Mouse (Mus musculus) adrenal gland, adult 8-10 months (tissue): Measurements from ENCODE around the gene Gm21983. TPM values are rescaled to one million over a fixed set of nuclear protein-coding genes. Genes with fewer than 3 reads are reported as not detected.

Source experiments
- DNase-seq: peaks from one replicate; pipeline ENCODE4 v3.0.0; 2022
- total RNA-seq, 4 experiments: library from RNA; stranded (reverse); gene quantifications; 2 replicates each; pipeline ENCODE4 v1.2.4; 2022

Gm21983 gene
- not detected for total RNA-seq

DNA sequence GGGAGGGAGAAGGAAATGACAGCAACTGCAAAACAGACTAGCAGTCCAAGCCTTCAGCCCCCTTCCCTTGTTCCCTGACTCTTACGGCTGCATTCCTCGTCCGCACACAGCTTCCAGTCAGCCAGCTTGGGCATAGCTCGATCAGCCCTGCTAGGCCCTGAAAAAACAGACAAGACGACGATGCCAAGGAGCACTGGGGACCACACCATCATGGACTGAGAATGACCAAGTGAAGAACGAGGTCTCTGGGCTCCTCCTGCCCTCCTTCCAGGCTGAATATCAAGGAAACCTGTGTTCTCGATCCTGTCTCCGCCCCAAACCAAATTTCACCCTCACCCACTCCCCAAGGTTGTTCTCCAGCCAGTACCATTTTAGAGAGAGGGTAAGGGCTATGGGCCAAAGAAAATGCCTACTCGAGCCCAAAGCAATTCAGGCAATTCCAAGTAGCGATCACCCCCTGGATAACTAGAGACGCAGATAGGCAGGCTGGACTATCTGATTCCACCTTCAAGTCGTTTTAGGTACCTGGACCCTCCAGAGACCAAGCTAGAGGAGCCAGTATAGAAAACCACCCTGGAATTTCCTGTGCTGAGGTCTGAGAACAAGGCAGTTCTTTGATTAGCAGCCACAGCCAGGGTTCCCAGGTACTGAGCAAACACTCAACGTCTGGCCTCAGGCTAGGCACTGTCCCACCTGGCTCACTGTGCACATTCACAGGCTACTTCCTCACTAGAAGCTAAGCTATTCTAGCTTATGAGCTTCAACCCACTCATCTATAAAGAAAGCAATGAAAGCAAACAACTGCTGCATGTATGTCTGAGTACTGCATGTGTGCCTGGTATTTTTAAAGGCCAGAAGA lies at the start of gene Gm21983, which contains the start of gene Mia:
Gene Gm21983 (minus strand): TSS at position 250 of the 859 bp plus-strand sequence.
Gene Mia (minus strand): TSS at position 321 of the 859 bp plus-strand sequence.
- DNase-seq: no peak

- no peak for DNase-seq
These were observed 48.0 kb upstream of the Gm21983 start for GRCm38 (mm10) chr7:27228865-27229264.

DNA sequence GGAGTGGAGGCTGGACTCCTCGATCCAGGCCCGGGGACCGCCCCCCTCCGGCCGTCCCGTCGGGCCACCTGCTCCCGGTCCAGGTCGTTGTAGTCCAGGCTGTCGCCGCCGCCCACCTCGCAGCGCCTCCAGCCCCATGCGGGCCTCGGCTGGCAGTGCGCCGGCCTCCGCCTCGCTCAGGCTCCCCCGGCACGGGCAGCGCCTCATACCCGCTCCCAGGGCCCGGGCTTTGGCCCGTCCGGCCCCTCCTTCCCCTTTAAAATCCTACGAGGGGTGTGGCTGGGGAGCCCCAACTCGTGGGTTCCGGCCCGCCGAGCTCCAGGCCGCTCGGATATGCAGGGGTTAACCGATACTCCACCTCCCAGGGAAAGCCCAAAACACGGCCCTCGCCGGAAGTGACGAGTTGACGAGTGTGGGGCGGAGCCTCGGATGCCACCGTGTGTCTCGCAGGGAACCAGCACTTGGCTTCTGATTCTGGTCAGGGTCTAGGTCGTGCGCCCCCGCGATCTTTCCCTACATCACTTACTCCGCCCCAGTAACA lies 47.5 kb upstream of the Gm21983 start, which contains the start of gene Itpkc:
Gene Itpkc (minus strand): TSS at position 381 of the 541 bp plus-strand sequence.
- DNase-seq: peak; percentile 90

DNA sequence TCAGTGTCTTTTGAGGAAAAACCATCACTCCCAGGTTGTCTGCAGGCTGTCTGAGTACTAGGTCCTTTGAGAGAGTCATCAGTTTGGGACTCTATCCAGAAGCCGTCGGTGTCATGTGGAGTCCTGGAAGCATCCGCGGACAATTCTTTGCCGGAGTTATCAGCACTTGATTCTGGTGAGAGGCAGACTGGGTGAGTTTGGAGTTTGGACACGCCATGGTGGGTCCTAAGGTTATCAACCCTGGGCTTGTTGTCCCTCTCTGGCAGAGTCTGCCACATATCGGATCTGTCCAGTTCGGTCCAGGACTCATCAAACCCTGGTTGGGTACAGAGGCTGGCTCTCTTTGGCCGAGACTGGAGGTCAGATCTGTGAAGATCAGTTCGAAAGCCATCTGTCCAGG lies 46.8 kb upstream of the Gm21983 start:
- DNase-seq: peak; percentile 37

GRCm38 (mm10) chr7:27227276-27227675 lies 46.4 kb upstream of the Gm21983 start:
- DNase-seq: peak; percentile 24

GRCm38 (mm10) chr7:27224877-27225575 lies 44.1 kb upstream of the Gm21983 start:
- peak; percentile 70 for DNase-seq

GRCm38 (mm10) chr7:27222538-27222937 lies 41.7 kb upstream of the Gm21983 start:
- DNase-seq: no peak

DNA sequence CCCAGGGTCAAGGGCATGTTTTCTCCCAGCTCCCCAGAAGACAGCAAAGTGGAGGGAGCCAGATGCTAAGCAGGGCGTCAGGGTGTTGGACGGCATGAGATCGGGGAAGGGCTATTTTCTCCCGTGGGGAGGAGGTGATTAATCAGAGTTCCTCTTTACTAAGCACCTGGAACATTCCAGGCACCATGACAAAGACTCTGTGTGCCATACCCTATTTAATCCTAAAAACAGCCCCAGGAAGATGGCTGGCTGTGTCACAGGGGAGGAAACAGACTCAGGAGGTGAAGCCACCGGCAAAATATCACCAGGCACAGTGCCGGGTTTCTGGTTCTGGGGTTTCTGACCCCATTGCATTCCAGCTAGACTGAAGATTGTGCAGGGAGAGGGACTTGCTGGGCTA lies 41.1 kb upstream of the Gm21983 start:
- no peak for DNase-seq

- DNase-seq: no peak
These were observed 39.1 kb upstream of the Gm21983 start for GRCm38 (mm10) chr7:27219937-27220336.

DNA sequence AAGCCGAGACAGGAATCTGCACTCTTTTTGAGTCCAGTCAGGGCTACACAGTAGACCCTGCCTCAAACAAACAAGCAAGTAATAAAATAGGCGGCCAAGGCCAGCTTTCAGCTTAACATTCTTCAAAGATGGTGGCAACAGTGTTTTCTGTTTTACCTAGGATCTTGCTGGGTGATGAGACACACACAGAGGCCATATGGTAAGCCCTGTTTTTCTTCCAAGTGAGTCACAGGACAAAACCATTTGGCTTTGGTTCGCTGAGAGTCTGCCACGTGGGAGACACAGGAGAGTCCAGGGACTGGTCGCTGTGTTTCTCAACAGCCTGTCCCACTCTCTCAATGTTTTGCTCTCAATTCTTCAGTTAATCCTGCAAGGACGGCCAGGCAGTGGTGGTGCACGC lies 37.7 kb upstream of the Gm21983 start:
- no peak for DNase-seq

DNA sequence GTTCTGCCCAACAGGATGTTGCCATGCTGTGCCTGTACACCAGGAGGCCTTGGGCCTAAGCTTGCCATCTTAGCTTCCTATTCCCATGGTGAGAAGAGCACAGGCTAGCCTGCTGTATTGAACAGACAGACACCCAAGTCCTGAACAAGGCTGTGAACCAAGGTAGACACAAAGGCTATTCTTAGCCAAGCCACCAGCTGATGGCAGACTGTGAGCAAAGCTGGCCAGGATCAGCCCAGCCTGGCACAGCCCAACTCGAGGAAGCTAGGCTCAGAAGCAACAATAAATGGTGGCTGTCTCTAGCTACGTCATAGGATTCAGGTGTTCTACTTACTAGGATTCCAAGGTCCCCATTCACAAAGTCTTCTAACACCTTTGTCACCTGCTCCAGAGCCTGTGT lies 31.7 kb upstream of the Gm21983 start:
- DNase-seq: no peak

DNA sequence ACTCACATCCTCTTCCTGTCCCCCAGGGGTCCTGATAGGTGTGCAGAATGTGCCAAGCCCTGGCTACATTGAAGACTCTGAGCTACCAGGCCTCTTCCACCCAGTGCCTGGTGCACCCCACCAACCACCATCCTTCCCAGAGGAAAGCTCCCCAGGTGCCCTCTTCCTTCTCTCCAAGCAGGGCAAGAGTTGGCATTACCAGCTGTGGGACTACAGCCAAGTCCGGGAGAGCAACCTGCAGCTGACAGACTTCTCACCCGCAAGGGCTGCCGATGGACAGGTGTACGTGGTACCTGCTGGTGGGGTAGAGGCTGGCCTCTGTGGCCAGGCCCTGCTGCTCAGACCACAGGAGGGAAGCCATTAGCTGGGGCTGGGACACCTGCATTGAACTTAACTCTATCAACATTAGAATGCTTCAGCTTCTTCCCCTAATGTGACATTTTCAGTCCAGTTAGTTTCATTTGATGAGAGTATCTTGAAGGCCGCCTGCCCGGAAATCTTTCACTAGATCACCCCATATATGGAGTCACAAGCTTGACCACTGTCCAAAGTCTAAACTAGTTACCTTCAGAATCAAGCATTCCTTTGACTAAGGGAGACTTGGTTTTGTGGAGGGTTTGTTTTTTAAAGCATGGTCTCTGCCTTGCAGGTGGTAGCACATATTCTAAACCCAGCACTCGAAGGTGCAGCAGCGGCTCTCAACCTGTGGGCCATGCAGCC lies 23.0 kb upstream of the Gm21983 start:
- DNase-seq: no peak

- no peak for DNase-seq
These were observed 17.9 kb upstream of the Gm21983 start for GRCm38 (mm10) chr7:27198779-27199178.

- no peak for DNase-seq
These were observed 17.5 kb upstream of the Gm21983 start for GRCm38 (mm10) chr7:27198355-27198754.

GRCm38 (mm10) chr7:27197634-27198033 lies 16.7 kb upstream of the Gm21983 start:
- DNase-seq: peak; percentile 45

GRCm38 (mm10) chr7:27197136-27197535 lies 16.2 kb upstream of the Gm21983 start:
- no peak for DNase-seq

DNA sequence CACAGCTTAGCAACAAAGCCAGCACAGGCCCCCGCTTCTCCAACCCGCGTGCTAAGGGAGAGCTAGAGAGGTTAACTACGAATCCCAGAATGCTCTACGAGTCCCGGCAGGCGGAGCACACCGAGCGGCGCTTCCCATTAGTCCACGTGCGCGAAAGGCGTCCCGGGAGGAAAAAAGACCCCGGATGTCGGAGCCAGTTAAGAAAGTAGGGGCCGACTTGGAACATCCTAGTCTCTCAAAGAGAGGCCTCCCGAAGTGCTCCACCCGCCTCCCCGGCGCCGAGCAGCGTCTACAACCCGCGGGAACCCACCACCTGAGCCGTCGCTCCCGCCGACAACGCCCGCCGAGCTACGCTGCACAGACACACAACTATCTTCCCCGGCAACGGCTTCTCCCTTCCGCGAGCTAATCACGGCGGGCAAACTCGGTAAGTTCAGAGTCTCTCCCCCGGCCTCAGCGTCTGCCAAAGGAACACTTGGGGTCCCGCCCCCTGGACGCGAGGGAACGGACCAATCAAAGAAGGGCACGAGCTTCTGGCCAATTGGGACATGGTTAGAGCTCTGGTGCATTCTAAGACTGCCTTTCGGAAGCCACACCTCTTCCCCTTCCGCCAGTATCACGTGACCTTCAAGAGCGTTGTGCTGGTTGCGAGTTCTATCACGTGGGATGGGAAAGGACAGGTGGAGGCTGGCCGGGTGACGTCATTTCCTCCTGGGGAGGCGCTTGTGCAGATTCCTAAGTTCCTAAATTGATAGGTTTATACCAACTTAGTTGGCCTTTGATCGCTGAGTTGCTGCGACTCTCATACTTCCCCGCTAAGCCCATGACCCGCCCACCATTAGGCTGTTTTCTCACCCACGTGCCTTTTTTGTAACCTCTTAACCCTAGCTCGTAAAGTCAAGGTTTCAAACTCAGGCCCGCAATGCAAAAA lies 15.1 kb upstream of the Gm21983 start, which contains the start of the genes BC024978 and Snrpa:
Gene BC024978 (plus strand): TSS at position 101 of the 931 bp plus-strand sequence.
Gene Snrpa (minus strand): TSS at position 591 of the 931 bp plus-strand sequence.
- peak; percentile 99 for DNase-seq

GRCm38 (mm10) chr7:27193731-27194130 lies 12.8 kb upstream of the Gm21983 start:
- DNase-seq: no peak

DNA sequence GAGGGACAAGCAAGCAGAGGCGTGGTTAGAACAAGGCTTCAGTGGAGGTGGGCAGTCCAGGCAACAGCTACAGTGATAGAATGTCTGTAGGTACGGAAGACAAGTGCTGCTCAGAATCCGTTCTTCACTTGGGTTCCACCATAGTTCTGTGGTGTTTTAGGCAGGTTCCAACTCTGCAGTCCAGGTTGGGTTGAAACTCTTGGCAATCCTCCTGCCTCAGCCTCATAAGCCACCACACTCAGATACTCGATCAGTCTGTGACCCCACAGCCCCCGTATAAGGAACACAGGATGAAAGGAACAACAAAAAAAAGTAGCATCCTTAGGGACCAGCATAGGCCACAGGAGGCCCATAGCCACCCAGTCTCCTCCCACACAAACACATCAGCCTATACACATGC lies 11.5 kb upstream of the Gm21983 start:
- DNase-seq: no peak

- no peak for DNase-seq
These were observed 8.5 kb upstream of the Gm21983 start for GRCm38 (mm10) chr7:27189271-27189931.

DNA sequence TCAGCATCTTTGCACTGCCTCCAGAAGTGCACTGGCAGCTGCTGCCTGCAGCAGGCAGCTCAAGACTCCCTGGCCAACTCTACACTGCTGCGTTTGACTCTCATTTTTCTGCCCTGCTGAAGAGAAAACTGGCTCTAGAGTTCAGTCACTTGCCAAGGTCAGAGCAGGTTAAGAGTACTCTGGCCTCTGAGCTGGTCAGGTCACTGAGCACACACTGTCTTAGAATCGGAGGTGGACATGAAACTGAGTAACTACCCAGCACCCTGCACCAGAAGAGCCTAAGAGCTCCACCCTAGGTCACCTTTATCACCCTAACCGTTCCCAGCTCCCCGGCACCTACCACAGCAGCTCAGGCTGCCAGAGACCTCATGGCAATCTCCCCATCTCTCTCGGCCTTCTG lies 5.1 kb upstream of the Gm21983 start:
- DNase-seq: no peak
